Mouse (Mus musculus) stomach, postnatal 0 days (tissue): ENCODE measurements around the gene Mgat4b.

ENCODE experiments used
- CTCF ChIP-seq: IDR thresholded peaks from 2 replicates; pipeline ENCODE4 v1.5.1; 2016; ENCODE audit warnings: antibody characterized with exemption, low read depth, mild to moderate bottlenecking, moderate library complexity
- EP300 ChIP-seq: optimal IDR thresholded peaks from 2 replicates; pipeline ENCODE3; 2016; ENCODE audit warnings: antibody characterized with exemption

GRCm38 (mm10) chr11:50206037-50206436, 4.7 kb upstream of the Mgat4b start:
- TF ChIP-seq CTCF (no peak), EP300 (no peak)
